Mouse (Mus musculus) bone marrow, adult 2 months (tissue): ENCODE data around the gene Gm3238.

Experiments
- CTCF ChIP-seq: fragments of 200-500 bp; IDR thresholded peaks from 2 replicates; pipeline ENCODE4 v1.5.1; 2011; ENCODE audit warnings: low read length, control low read depth; ENCODE audit not compliant: control insufficient read depth, insufficient read depth
- POLR2A ChIP-seq: fragments of 200-500 bp; IDR thresholded peaks from 2 replicates; pipeline ENCODE4 v1.6.1; 2011; ENCODE audit warnings: low read depth, mild to moderate bottlenecking, control low read depth, low read length, borderline replicate concordance; ENCODE audit not compliant: control insufficient read depth

- TF ChIP-seq CTCF: no peak
- no peak for TF ChIP-seq POLR2A
Observed at GRCm38 (mm10) chr10:77728280-77728679, 42.8 kb downstream of the Gm3238 start.
